Mouse (Mus musculus): ENCODE results near the gene Xdh.
"Not testable (repeated sequence)": the region's sequence is repeated elsewhere in the genome, so short reads cannot be mapped to it uniquely, and the experiment has no call there.

Gene Xdh

GRCm38 (mm10) chr17:73883332-73883731 is 66.7 kb downstream of the Xdh start:
- in situ Hi-C loops (cut with MboI, MseI), result loop anchor here (5.0 kb wide), 4 partner anchors 71 to 576 kb away; no protein-coding TSS in a partner anchor

- in situ Hi-C loops (cut with MboI, MseI), result loop anchor here (5.0 kb wide), 4 partner anchors 70 to 575 kb away; no protein-coding TSS in a partner anchor
Observed at GRCm38 (mm10) chr17:73882194-73882593, 67.8 kb downstream of the Xdh start.

GRCm38 (mm10) chr17:73881295-73881694 is 68.7 kb downstream of the Xdh start:
- in situ Hi-C loops (cut with MboI, MseI), result loop anchor here (5.0 kb wide), 4 partner anchors 69 to 574 kb away; no protein-coding TSS in a partner anchor

GRCm38 (mm10) chr17:73880286-73880685 is 69.7 kb downstream of the Xdh start:
- in situ Hi-C loops (cut with MboI, MseI), result loop anchor here (5.0 kb wide), 4 partner anchors 68 to 573 kb away; no protein-coding TSS in a partner anchor

GRCm38 (mm10) chr17:73879262-73879916 is 70.6 kb downstream of the Xdh start:
- in situ Hi-C loops (cut with MboI, MseI), result no loop called here

- in situ Hi-C loops (cut with MboI, MseI), result no loop called here
Observed at GRCm38 (mm10) chr17:73875674-73876073, 74.3 kb downstream of the Xdh start.

GRCm38 (mm10) chr17:73875268-73875667 is 74.7 kb downstream of the Xdh start:
- in situ Hi-C loops (cut with MboI, MseI), result no loop called here

GRCm38 (mm10) chr17:73870956-73871605 is 78.9 kb downstream of the Xdh start:
- in situ Hi-C loops (cut with MboI, MseI), result no loop called here

- in situ Hi-C loops (cut with MboI, MseI), result no loop called here
Observed at GRCm38 (mm10) chr17:73869008-73869685, 80.8 kb downstream of the Xdh start.

- in situ Hi-C loops (cut with MboI, MseI), result no loop called here
Observed at GRCm38 (mm10) chr17:73853717-73854116, 96.3 kb downstream of the Xdh start.

GRCm38 (mm10) chr17:73853041-73853440 is 97.0 kb downstream of the Xdh start:
- in situ Hi-C loops (cut with MboI, MseI), result no loop called here

GRCm38 (mm10) chr17:73847399-73847798 is 102.6 kb downstream of the Xdh start:
- in situ Hi-C loops (cut with MboI, MseI), result no loop called here

GRCm38 (mm10) chr17:73845632-73846031 is 104.4 kb downstream of the Xdh start:
- in situ Hi-C loops (cut with MboI, MseI), result no loop called here

GRCm38 (mm10) chr17:73842963-73843362 is 107.0 kb downstream of the Xdh start:
- in situ Hi-C loops (cut with MboI, MseI), result no loop called here

- in situ Hi-C loops (cut with MboI, MseI), result not testable (repeated sequence)
Observed at GRCm38 (mm10) chr17:73839876-73840275, 110.1 kb downstream of the Xdh start.

GRCm38 (mm10) chr17:73839086-73839835 is 110.7 kb downstream of the Xdh start:
- in situ Hi-C loops (cut with MboI, MseI), result no loop called here

- in situ Hi-C loops (cut with MboI, MseI), result no loop called here
Observed at GRCm38 (mm10) chr17:73837244-73837643, 112.8 kb downstream of the Xdh start.

GRCm38 (mm10) chr17:73836601-73837000 is 113.4 kb downstream of the Xdh start:
- in situ Hi-C loops (cut with MboI, MseI), result no loop called here
